Mouse (Mus musculus): ENCODE measurements around the gene Tldc2. TPM values are rescaled to one million over a fixed set of nuclear protein-coding genes. Genes with fewer than 3 reads are reported as not detected.

The Tldc2 gene
- polyA plus RNA-seq, 1 experiment from 2014 or later = not detected

GRCm38 (mm10) chr2:157058342-157058998, 28.4 kb upstream of the Tldc2 start:
- ATAC-seq (peak; percentile 51), DNase-seq (peak; percentile 63)
- Histone ChIP-seq H3K4me3 (ENCODE audit: low read depth, low read length) (no peak overlapping the region), H3K4me2 (ENCODE audit: low read depth, low read length) (peak overlapping the region; percentile 35; the same call in 1 of the 2 replicates), H3K9ac (replicated peaks) (peak overlapping the region; percentile 4; the same call in 1 of the 2 replicates), H3K9me3 (ENCODE audit: low read length) (no peaks in the 10 kb centered on the region), H3K4me1 (ENCODE audit: insufficient read depth) (peaks cover 4% of the 10 kb centered on the region; the same call in 1 of the 2 replicates), H3K27me3 (ENCODE audit: insufficient read depth, low read length) (no peaks in the 10 kb centered on the region), H3K27ac (ENCODE audit: low read depth) (no peak overlapping the region), H3K36me3 (replicated peaks; ENCODE audit: insufficient read depth, low read length) (no peaks in the 10 kb centered on the region)
- TF ChIP-seq CTCF (IDR thresholded peaks at IDR 0.05; ENCODE audit: low read depth) (no peak), EP300 (IDR thresholded peaks at IDR 0.05; ENCODE audit: low read depth) (no peak)
- 47% methylated on average over 18 of the region's 18 CpGs for WGBS (ENCODE audit: insufficient replicate concordance)

- 68% methylated on average over 8 of the region's 8 CpGs for WGBS (ENCODE audit: insufficient replicate concordance)
- DNase-seq = no peak
- Histone ChIP-seq H3K4me3 (ENCODE audit: low read depth, low read length) (no peak overlapping the region), H3K4me1 (ENCODE audit: insufficient read depth) (peaks cover 11% of the 10 kb centered on the region), H3K9me3 (ENCODE audit: low read length) (no peaks in the 10 kb centered on the region), H3K27me3 (ENCODE audit: insufficient read depth, low read length) (no peaks in the 10 kb centered on the region), H3K4me2 (ENCODE audit: low read depth, low read length) (0 out of 2 replicates have a peak overlapping the region, but pooled peaks have one; percentile 35), H3K27ac (ENCODE audit: low read depth) (0 out of 2 replicates have a peak overlapping the region, but pooled peaks have one; percentile 4), H3K36me3 (replicated peaks; ENCODE audit: insufficient read depth, low read length) (no peaks in the 10 kb centered on the region), H3K9ac (replicated peaks) (no peak overlapping the region)
- no peak for ATAC-seq
- TF ChIP-seq EP300 (IDR thresholded peaks at IDR 0.05; ENCODE audit: low read depth) = no peak
- TF ChIP-seq CTCF (IDR thresholded peaks at IDR 0.05; ENCODE audit: low read depth) = no peak
Measured at GRCm38 (mm10) chr2:157059166-157059565, 27.7 kb upstream of the Tldc2 start.

- H3K4me3 ChIP-seq (ENCODE audit: low read depth, low read length) = no peak overlapping the region
- no peak overlapping the region for H3K4me2 ChIP-seq (ENCODE audit: low read depth, low read length)
- TF ChIP-seq EP300 (IDR thresholded peaks at IDR 0.05; ENCODE audit: low read depth) (no peak), CTCF (IDR thresholded peaks at IDR 0.05; ENCODE audit: low read depth) (no peak)
- no peaks in the 10 kb centered on the region for H3K27me3 ChIP-seq (ENCODE audit: insufficient read depth, low read length)
- no peak overlapping the region for H3K27ac ChIP-seq (ENCODE audit: low read depth)
- ATAC-seq (no peak), DNase-seq (no peak)
- 81% methylated on average over 14 of the region's 14 CpGs for WGBS (ENCODE audit: insufficient replicate concordance)
- no peaks in the 10 kb centered on the region for H3K36me3 ChIP-seq (replicated peaks; ENCODE audit: insufficient read depth, low read length)
- H3K4me1 ChIP-seq (ENCODE audit: insufficient read depth) = peaks cover 19% of the 10 kb centered on the region
- H3K9me3 ChIP-seq (ENCODE audit: low read length) = no peaks in the 10 kb centered on the region
- H3K9ac ChIP-seq (replicated peaks) = no peak overlapping the region
Measured at GRCm38 (mm10) chr2:157060037-157060436, 26.8 kb upstream of the Tldc2 start.

GRCm38 (mm10) chr2:157060557-157061305, 26.1 kb upstream of the Tldc2 start:
- Histone ChIP-seq H3K4me1 (ENCODE audit: insufficient read depth) (peaks cover 24% of the 10 kb centered on the region), H3K4me3 (ENCODE audit: low read depth, low read length) (no peak overlapping the region), H3K27ac (ENCODE audit: low read depth) (no peak overlapping the region), H3K4me2 (ENCODE audit: low read depth, low read length) (no peak overlapping the region), H3K27me3 (ENCODE audit: insufficient read depth, low read length) (no peaks in the 10 kb centered on the region), H3K9ac (replicated peaks) (no peak overlapping the region), H3K36me3 (replicated peaks; ENCODE audit: insufficient read depth, low read length) (no peaks in the 10 kb centered on the region), H3K9me3 (ENCODE audit: low read length) (no peaks in the 10 kb centered on the region)
- TF ChIP-seq CTCF (IDR thresholded peaks at IDR 0.05; ENCODE audit: low read depth) (no peak), EP300 (IDR thresholded peaks at IDR 0.05; ENCODE audit: low read depth) (no peak)
- WGBS (ENCODE audit: insufficient replicate concordance) = 82% methylated on average over 11 of the region's 11 CpGs
- DNase-seq (no peak), ATAC-seq (no peak)

GRCm38 (mm10) chr2:157063241-157063700, 23.6 kb upstream of the Tldc2 start:
- 32% methylated on average over 4 of the region's 4 CpGs for WGBS (ENCODE audit: insufficient replicate concordance)
- Histone ChIP-seq H3K4me3 (ENCODE audit: low read depth, low read length) (no peak overlapping the region), H3K4me1 (ENCODE audit: insufficient read depth) (peaks cover 29% of the 10 kb centered on the region), H3K27me3 (ENCODE audit: insufficient read depth, low read length) (no peaks in the 10 kb centered on the region), H3K27ac (ENCODE audit: low read depth) (no peak overlapping the region; the same call in 1 of the 2 replicates), H3K9me3 (ENCODE audit: low read length) (no peaks in the 10 kb centered on the region), H3K4me2 (ENCODE audit: low read depth, low read length) (no peak overlapping the region), H3K36me3 (replicated peaks; ENCODE audit: insufficient read depth, low read length) (no peaks in the 10 kb centered on the region), H3K9ac (replicated peaks) (no peak overlapping the region)
- DNase-seq = peak; percentile 57
- TF ChIP-seq CTCF (IDR thresholded peaks at IDR 0.05; ENCODE audit: low read depth) (no peak), EP300 (IDR thresholded peaks at IDR 0.05; ENCODE audit: low read depth) (no peak)
- ATAC-seq = peak; percentile 54

GRCm38 (mm10) chr2:157064136-157064535, 22.7 kb upstream of the Tldc2 start:
- H3K27ac ChIP-seq (ENCODE audit: low read depth) = peak overlapping the region; percentile 76
- H3K9ac ChIP-seq (replicated peaks) = no peak overlapping the region
- no peak for TF ChIP-seq EP300 (IDR thresholded peaks at IDR 0.05; ENCODE audit: low read depth)
- no peak for TF ChIP-seq CTCF (IDR thresholded peaks at IDR 0.05; ENCODE audit: low read depth)
- ATAC-seq (peak; percentile 24; the same call in 1 of the 2 replicates), DNase-seq (no peak)
- 28% methylated on average over 7 of the region's 7 CpGs for WGBS (ENCODE audit: insufficient replicate concordance)
- peaks cover 28% of the 10 kb centered on the region for H3K4me1 ChIP-seq (ENCODE audit: insufficient read depth)
- H3K9me3 ChIP-seq (ENCODE audit: low read length) = no peaks in the 10 kb centered on the region
- no peaks in the 10 kb centered on the region for H3K36me3 ChIP-seq (replicated peaks; ENCODE audit: insufficient read depth, low read length)
- no peak overlapping the region for H3K4me2 ChIP-seq (ENCODE audit: low read depth, low read length)
- no peaks in the 10 kb centered on the region for H3K27me3 ChIP-seq (ENCODE audit: insufficient read depth, low read length)
- H3K4me3 ChIP-seq (ENCODE audit: low read depth, low read length) = no peak overlapping the region

Data from liver, postnatal 0 days (tissue).